Mouse (Mus musculus) lung, postnatal 14 days (tissue): ENCODE measurements around the gene Fcer2a.

Source experiments
- DNase-seq: peaks from one replicate; pipeline ENCODE4 v3.0.0; 2021

Fcer2a gene

GRCm38 (mm10) chr8:3694121-3694520, at the start of gene Fcer2a:
Gene Fcer2a, minus strand, starts transcription at chr8:3694175.
- no peak for DNase-seq

- DNase-seq = no peak
These were observed 43.0 kb upstream of the Fcer2a start for GRCm38 (mm10) chr8:3736947-3737346.

GRCm38 (mm10) chr8:3735599-3735998, 41.6 kb upstream of the Fcer2a start:
- no peak for DNase-seq

- no peak for DNase-seq
These were observed 40.1 kb upstream of the Fcer2a start for GRCm38 (mm10) chr8:3734084-3734483.

GRCm38 (mm10) chr8:3721041-3721440, 27.1 kb upstream of the Fcer2a start:
- no peak for DNase-seq

GRCm38 (mm10) chr8:3720551-3720950, 26.6 kb upstream of the Fcer2a start, which contains the start of gene Clec4g:
Gene Clec4g, minus strand, starts transcription at chr8:3720651.
- no peak for DNase-seq

- peak; percentile 73 for DNase-seq
These were observed 24.6 kb upstream of the Fcer2a start for GRCm38 (mm10) chr8:3718559-3718958.

- DNase-seq = no peak
These were observed 23.5 kb upstream of the Fcer2a start for GRCm38 (mm10) chr8:3717321-3717954.

GRCm38 (mm10) chr8:3711646-3712045, 17.7 kb upstream of the Fcer2a start:
- DNase-seq = no peak

GRCm38 (mm10) chr8:3710312-3710711, 16.3 kb upstream of the Fcer2a start:
- DNase-seq = no peak

- DNase-seq = no peak
These were observed 13.6 kb upstream of the Fcer2a start for GRCm38 (mm10) chr8:3707611-3708010.

- peak; percentile 10 for DNase-seq
These were observed 11.7 kb upstream of the Fcer2a start for GRCm38 (mm10) chr8:3705711-3706110.

- no peak for DNase-seq
These were observed 7.5 kb upstream of the Fcer2a start for GRCm38 (mm10) chr8:3701491-3701890.

GRCm38 (mm10) chr8:3690774-3691173, 3.2 kb downstream of the Fcer2a start:
- peak; percentile 5 for DNase-seq

GRCm38 (mm10) chr8:3687537-3687936, 6.4 kb downstream of the Fcer2a start:
- no peak for DNase-seq

GRCm38 (mm10) chr8:3685422-3685821, 8.6 kb downstream of the Fcer2a start:
- no peak for DNase-seq

- no peak for DNase-seq
These were observed 9.4 kb downstream of the Fcer2a start for GRCm38 (mm10) chr8:3684530-3684929.

- DNase-seq = no peak
These were observed 10.4 kb downstream of the Fcer2a start for GRCm38 (mm10) chr8:3683408-3684176.

- no peak for DNase-seq
These were observed 11.5 kb downstream of the Fcer2a start for GRCm38 (mm10) chr8:3682435-3682834.

GRCm38 (mm10) chr8:3679656-3680055, 14.3 kb downstream of the Fcer2a start:
- DNase-seq = peak; percentile 13

GRCm38 (mm10) chr8:3679236-3679635, 14.7 kb downstream of the Fcer2a start:
- no peak for DNase-seq

GRCm38 (mm10) chr8:3678831-3679230, 15.1 kb downstream of the Fcer2a start:
- no peak for DNase-seq

GRCm38 (mm10) chr8:3676993-3677579, 16.9 kb downstream of the Fcer2a start:
- DNase-seq = peak; percentile 14
